Mouse (Mus musculus) olfactory bulb, adult 2 months (tissue): ENCODE results near the gene C1ql2. TPM values are rescaled to one million over a fixed set of nuclear protein-coding genes. Genes with fewer than 3 reads are reported as not detected.

Experiments used
- H3K27ac ChIP-seq: fragments of 200-500 bp; 2 replicates; pipeline ENCODE4 v1.5.1; 2012; ENCODE audit warnings: low read depth, low read length; ENCODE audit not compliant: insufficient read depth
- H3K4me1 ChIP-seq: fragments of 200-500 bp; 2 replicates; pipeline ENCODE4 v1.6.1; 2012; ENCODE audit warnings: low read length; ENCODE audit not compliant: control insufficient read depth, insufficient read depth
- H3K4me3 ChIP-seq: fragments of 200-500 bp; 2 replicates; pipeline ENCODE4 v1.5.1; 2012; ENCODE audit warnings: mild to moderate bottlenecking, low read depth, low read length, moderate library complexity; ENCODE audit not compliant: insufficient read depth
- CTCF ChIP-seq: fragments of 200-500 bp; IDR thresholded peaks from 2 replicates; pipeline ENCODE4 v1.5.1; 2012; ENCODE audit warnings: low read depth, mild to moderate bottlenecking, low read length, moderate library complexity; ENCODE audit not compliant: insufficient read depth
- POLR2A ChIP-seq: fragments of 200-500 bp; IDR thresholded peaks from 2 replicates; pipeline ENCODE4 v1.6.1; 2012; ENCODE audit warnings: mild to moderate bottlenecking, low read depth, low read length, moderate library complexity; ENCODE audit not compliant: insufficient read depth
- WGBS: fragments of 180-500 bp; shearing (Covaris S2); methylation state at CpG from one replicate; pipeline ENCODE4 v1.1.7; 2018; 5-methylcytosine and 5-hydroxymethylcytosine counted together
- polyA plus RNA-seq: library from polyadenylated mRNA; stranded (reverse); fragments of >200 nt; gene quantifications from 2 replicates; pipeline ENCODE4 v1.2.4, GENCODE M21; 2012; ENCODE audit warnings: low replicate concordance; ENCODE audit not compliant: missing spikeins, insufficient read depth, insufficient read length

C1ql2 gene
- not detected in 2 replicates for polyA plus RNA-seq

DNA sequence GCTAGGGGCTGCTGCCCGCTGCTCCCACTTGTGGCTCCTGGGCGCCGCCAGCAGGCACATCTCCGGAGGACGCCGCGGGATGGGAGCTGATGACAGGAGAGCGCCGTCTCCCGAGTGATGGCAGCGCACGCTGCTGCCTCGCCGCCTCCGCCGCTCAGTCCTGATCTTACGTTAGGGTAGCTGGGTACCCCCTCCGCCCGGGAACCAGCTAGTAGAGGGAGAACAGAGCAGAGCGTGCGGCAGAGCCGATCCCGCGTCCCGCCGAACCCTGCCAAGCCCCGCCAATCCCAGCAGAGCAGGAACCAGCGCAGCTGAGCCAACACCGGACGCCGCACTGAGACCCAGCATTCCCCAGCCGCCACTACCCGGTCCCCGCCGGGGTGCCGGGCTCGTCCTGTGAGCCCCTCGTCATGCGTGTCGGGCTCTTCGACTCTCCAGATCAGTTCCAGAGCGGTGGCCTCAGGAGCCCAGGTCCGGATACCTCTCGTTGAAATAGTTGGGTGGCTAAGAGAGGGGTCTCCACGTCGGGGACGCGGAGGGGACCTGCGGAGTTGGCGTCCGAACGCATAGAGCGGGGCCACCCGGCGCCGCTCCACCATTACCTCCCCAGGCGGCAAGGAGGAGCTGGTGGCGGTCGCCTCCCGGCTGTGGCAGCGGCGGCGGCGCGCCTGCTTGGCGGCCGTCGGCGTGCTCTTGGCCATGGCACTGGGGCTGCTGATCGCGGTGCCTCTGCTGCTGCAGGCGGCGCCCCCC lies at the start of gene C1ql2:
TSS of gene C1ql2 (plus strand) at position 164 of the 753 bp plus-strand sequence.
- under 1% methylated on average over 72 of the region's 73 CpGs for WGBS
- peak within 1 kb of the TSS; percentile 17 for H3K4me3 ChIP-seq

DNA sequence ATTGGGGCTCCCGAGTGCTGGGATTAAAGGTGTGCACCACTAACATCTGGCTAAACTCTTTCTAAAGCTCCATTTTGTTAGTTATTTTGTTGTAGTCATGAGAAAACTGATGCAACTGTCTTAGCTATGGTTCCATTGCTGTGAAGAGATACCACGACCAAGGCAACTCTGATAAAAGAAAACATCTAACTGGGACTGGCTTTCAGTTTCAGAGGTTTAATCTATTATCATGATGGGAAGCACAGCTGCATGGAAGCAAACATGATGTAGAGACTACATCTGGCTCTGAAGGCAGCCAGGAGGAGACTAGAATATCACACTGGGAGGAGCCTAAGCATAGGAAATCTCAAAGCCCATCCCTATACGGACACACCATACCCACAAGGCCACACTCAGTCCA lies 48.7 kb upstream of the C1ql2 start:
- Histone ChIP-seq H3K27ac (no peak overlapping the region), H3K4me3 (no peak overlapping the region), H3K4me1 (no peaks in the 10 kb centered on the region)
- WGBS: 92% methylated on average over 3 of the region's 3 CpGs
- TF ChIP-seq POLR2A (no peak), CTCF (no peak)

More for the DNA sequence above, at the start of gene C1ql2:
- H3K27ac ChIP-seq: no peak within 1 kb of the TSS
- peaks cover 24% of the 10 kb centered on the region for H3K4me1 ChIP-seq
- no peak for TF ChIP-seq CTCF
- no peak for TF ChIP-seq POLR2A

DNA sequence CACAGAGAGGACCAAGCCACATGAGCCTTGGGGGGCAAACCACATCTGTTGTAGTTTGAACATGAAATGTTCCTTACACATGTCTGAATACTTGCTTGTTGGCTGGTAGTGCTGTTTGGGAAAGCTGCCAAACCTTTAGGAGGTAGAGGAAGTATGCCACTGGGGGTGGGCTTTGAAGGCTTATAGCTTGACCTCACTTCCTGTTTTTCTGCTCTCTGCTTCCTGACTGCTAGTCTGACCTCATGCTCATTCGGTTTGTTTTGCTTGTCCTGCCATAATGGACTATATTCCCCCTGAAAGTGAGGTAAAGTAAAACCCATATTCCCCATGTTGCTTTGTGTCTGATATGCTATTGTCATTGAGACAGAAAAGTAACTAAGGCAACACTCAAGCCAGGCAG lies 46.6 kb upstream of the C1ql2 start:
- Histone ChIP-seq H3K4me1 (no peaks in the 10 kb centered on the region), H3K27ac (no peak overlapping the region), H3K4me3 (no peak overlapping the region)
- 61% methylated on average over 1 of the region's 1 CpGs for WGBS
- TF ChIP-seq CTCF (no peak), POLR2A (no peak)

DNA sequence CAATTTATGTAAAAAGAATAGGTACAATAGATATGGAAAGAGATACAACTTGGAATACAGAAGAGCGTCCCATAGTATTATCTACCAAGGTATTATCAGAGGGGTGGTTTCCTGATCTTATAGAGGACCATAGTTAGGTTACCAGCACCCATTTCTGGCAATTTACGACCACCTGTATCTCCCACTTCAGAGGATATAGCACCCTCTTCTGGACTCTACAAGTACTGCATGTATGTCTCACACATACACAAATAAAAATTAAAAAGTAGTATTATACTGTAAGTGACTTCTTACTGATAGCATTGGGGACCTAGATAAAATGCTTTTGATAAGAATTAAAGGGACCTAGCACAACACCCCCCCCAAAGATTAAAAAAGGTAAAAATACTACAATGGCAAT lies 43.4 kb upstream of the C1ql2 start:
- 94% methylated on average over 2 of the region's 2 CpGs for WGBS
- Histone ChIP-seq H3K27ac (no peak overlapping the region), H3K4me1 (no peaks in the 10 kb centered on the region), H3K4me3 (no peak overlapping the region)
- no peak for TF ChIP-seq POLR2A

DNA sequence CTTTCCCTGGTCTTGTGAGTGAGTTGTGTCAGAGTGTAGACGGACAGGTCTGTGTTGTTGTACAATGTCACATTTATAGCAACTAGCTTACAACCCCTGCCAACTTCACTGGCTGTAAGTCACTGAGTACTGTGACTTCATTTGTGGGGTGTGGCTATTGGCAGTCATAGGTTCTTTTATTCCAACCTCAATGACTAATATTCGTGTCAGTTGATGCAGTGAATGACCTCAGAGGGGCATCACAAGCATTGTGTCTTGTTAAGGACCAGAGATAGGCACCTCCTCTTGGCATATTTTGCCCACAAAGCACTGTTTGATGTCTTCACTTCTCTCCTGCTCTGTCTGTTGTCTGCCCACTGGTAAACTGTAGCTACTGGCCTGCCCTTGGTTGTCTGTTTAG lies 34.6 kb upstream of the C1ql2 start:
- no peak for TF ChIP-seq CTCF
- Histone ChIP-seq H3K4me1 (no peaks in the 10 kb centered on the region), H3K4me3 (no peak overlapping the region), H3K27ac (no peak overlapping the region)
- WGBS: 63% methylated on average over 2 of the region's 2 CpGs

DNA sequence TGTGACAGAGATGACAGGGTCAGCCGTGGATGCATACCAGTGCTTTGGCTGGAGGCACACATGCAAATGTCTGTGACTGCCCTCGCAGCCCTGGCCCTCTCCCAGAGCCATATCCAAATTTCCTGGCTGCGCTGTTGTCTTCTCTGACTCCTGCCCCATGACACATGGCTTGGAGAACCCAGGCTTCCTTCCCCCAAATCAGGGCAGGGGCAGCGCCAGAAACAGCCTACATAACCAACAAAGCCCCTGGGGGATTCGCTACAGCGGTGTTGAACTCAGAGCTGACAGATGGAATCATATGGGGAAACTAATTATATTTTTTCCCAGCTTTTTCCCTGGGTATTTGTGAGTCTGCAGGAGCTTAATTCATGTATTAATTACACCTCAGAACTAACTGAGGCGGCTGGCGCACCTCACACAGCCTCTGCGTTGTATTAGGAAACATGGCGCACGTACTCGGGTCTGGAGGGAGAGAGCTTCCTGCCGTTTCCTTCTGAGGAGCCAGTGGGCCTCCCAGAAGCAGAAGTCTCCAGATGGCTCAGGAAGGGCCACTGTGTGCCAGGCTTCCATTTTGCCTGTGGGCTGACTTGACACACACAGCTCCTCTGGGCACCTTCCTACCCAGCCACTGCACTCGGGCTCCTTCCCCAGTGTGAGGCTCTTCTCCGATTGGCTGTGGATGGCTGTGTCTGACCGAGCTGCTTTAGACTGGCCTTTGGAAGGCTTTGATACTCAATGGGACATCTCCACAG lies 18.9 kb upstream of the C1ql2 start:
- TF ChIP-seq CTCF: no peak
- TF ChIP-seq POLR2A: no peak
- WGBS: 70% methylated on average over 16 of the region's 16 CpGs
- no peak overlapping the region for H3K4me3 ChIP-seq
- H3K27ac ChIP-seq: no peak overlapping the region
- H3K4me1 ChIP-seq: no peaks in the 10 kb centered on the region

DNA sequence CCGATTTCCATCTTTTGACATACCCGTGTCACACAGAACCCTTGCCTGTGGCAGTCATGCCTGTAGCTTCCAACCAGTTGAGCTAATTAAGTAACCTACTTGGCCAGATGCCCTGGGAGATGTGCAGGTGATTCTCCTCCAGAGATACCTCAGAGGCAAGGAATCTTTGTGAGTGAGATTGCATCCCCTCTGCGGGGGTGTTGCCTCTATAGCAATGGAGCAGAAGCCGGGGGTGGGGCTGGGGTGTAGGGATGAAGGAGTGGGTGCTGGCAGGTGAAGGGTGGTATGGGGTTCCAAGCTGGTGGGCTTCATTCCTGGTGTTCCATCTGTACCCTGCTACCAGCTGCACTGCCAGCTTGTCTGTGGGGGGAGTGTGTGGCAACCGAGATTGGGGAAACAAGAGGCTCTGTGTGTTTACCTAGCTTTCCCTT lies 17.2 kb upstream of the C1ql2 start:
- H3K4me3 ChIP-seq: no peak overlapping the region
- no peaks in the 10 kb centered on the region for H3K4me1 ChIP-seq
- TF ChIP-seq CTCF: no peak
- no peak for TF ChIP-seq POLR2A
- no peak overlapping the region for H3K27ac ChIP-seq
- 79% methylated on average over 5 of the region's 5 CpGs for WGBS

DNA sequence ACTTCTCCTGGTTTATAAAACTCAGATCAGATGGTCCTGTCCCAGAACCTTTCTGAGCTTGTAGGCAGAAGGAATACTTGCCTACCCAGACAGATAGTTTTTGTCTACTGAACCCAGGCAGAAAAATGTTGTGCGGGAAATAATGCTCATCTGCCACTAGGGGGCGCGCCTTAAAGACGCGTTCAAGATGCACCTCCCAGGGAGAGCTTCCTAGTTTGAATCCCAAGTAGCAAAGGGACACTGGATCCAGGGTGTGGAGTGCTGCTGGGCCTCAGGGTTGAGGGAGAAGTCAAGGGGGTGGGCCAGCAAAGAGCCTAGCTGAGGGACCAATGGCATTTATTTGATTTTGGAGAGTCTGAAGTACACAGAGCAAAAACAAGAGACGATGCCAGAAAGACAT lies 12.7 kb upstream of the C1ql2 start:
- Histone ChIP-seq H3K4me1 (no peaks in the 10 kb centered on the region), H3K4me3 (no peak overlapping the region), H3K27ac (no peak overlapping the region)
- WGBS: 16% methylated on average over 6 of the region's 6 CpGs
- TF ChIP-seq CTCF (peak; percentile 57; the same call in 1 of the 2 replicates), POLR2A (no peak)

DNA sequence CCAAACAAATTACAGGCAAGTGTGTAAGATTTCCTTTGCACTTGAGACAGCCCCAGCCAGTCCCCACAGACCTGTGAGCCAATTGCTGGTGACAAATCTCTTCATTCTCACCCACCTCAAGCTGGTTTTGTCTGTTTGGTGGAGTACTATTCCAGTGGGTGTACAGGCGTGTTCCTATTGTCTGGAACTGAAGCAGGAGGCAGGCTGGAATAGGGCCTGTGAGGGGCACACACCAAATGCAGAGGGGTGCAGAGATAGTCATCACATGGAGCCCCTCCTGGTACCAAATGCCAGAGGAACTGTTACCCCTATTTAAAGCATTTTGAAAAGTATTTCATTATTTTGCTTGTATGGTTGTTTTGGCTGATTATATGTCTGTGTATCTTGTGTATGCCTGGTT lies 12.2 kb upstream of the C1ql2 start:
- no peak overlapping the region for H3K27ac ChIP-seq
- TF ChIP-seq CTCF: no peak
- 48% methylated on average over 1 of the region's 1 CpGs for WGBS

DNA sequence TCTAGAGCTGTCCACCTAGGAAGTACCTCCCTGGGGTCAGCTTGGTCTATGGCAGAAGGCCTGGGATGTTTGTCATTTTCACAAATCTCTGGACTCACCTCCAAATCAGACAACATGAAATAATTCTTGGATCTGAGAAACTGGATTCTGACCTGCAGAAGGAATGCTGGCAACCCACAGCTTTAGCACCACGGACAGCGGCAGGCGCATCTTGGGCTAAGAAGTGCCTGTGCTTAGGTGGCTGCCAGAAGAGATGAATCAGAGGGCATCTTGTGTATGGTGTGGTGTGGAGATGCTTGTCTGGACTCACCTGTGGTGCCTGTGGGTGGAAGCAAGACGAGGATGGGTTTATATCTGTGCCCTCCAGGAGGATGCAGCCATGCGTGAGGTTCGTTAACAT lies 8.5 kb upstream of the C1ql2 start:
- WGBS: 83% methylated on average over 6 of the region's 6 CpGs
- Histone ChIP-seq H3K4me1 (no peaks in the 10 kb centered on the region), H3K4me3 (no peak overlapping the region), H3K27ac (no peak overlapping the region)
- TF ChIP-seq CTCF: no peak
- no peak for TF ChIP-seq POLR2A

More for the DNA sequence above, 12.2 kb upstream of the C1ql2 start:
- no peaks in the 10 kb centered on the region for H3K4me1 ChIP-seq
- H3K4me3 ChIP-seq: no peak overlapping the region
